Mouse (Mus musculus) spleen, postnatal 10 days (tissue): Measurements from ENCODE around the gene Mctp2.
A peak's percentile ranks its signal among the peaks of the same experiment; 100 is the strongest.
"Not testable (repeated sequence)": the region's sequence is repeated elsewhere in the genome, so short reads cannot be mapped to it uniquely, and the experiment has no call there.

ENCODE experiments used
- DNase-seq, 2 experiments: peaks; one replicate each; pipeline ENCODE4 v3.0.0; 2021 to 2022; ENCODE audit warnings: low spot score in 2 of 2

Mctp2 gene

GRCm38 (mm10) chr7:72275513-72275912 lies 30.9 kb downstream of the Mctp2 start:
- DNase-seq = peak in 1 of 2 experiments; percentile 18

- DNase-seq = no peak
Measured at GRCm38 (mm10) chr7:72271546-72271945, 34.9 kb downstream of the Mctp2 start.

DNA sequence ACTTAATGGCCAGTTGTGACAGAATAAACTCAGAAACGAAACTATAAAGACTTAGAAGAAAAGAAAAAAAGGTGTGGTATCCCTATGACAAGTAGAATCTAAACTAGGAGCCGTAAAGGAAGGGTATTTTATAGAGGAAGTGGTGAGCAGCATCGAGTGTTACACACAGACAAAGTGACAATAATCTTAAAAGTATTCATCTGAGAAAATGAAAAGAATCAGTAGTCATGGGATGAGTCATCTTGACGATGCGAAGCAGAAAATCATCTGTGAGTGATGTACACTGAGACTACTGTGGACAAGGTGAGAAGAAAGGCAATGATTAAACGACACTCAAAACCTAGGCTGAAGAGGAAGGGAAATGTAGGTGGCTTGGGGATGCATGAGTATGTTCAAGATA lies 36.4 kb downstream of the Mctp2 start:
- no peak for DNase-seq

- DNase-seq = no peak
Measured at GRCm38 (mm10) chr7:72260766-72261655, 45.4 kb downstream of the Mctp2 start.

GRCm38 (mm10) chr7:72259045-72259444 lies 47.4 kb downstream of the Mctp2 start:
- no peak for DNase-seq

GRCm38 (mm10) chr7:72250326-72250725 lies 56.1 kb downstream of the Mctp2 start:
- DNase-seq = not testable (repeated sequence)

DNA sequence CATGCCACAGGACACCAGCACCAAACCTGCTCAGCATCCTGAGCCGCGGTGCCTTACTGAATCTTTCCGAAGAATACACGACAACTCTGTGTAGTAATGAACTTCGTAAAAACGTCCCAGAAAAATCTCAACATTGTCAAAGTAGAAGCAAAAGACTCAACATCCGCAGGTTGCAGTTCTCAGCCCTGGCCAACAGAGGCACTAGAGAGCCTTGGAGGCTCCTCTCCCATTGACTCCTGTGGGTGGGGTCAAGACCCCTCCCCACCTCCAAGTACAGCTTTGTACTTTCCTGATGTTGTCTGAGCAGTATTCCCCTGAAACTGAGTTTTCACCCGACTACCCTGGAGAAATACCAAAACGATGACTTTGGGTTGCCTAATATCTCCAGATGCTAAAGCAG lies 65.1 kb downstream of the Mctp2 start:
- peak in 1 of 2 experiments; percentile 14 for DNase-seq

DNA sequence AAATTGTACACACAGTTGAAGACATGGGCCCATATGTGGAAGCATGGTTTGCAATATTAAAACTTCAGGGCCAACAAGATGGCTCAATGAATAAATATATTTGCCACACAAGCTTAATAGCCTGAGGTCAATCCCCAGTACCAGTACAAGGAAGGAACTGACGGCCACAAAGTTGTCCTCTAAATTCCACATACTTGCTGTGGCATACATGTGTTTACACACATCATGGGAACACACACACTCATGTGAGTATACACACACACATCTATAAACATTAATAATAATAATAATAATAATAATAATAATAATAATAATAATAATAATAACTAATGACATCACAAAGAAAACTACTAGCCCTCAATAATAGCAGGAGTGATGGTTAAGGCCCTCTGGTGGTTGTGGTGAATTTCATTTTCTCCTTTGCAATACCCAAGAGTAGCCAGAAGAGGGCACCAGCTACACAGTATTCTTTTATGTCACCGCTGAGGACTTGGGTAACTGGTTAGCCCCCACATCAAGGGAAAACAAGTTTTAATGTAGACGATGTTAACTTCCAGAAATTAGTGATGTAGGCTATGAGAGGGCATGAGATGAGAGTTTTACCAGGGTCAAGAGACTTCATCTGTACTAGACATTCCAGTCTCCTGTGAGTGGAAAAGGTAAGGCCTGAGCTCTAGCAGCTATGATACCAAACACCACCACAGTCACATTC lies 66.5 kb downstream of the Mctp2 start:
- DNase-seq = peak in 1 of 2 experiments; percentile 28

DNA sequence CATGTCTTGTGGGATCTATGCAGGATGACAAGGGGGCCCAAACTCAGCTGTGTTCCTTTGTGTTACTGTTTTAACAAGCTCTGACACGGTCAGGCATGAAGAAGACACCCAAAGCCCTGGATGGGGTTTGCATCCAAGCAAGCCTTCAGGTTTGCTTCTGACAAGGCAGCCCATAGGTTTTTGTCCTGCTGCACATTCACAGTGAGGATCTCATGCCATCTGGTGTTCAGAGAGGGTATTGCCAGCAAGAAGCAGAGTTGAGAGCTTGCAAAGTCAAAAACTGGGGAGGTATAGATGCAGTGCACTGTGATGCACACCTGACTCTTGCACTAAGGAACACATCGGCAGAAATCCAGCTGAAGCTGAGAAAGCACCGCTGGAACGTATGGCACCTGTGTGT lies 67.8 kb downstream of the Mctp2 start:
- peak; percentile 34 to 73 for DNase-seq

DNA sequence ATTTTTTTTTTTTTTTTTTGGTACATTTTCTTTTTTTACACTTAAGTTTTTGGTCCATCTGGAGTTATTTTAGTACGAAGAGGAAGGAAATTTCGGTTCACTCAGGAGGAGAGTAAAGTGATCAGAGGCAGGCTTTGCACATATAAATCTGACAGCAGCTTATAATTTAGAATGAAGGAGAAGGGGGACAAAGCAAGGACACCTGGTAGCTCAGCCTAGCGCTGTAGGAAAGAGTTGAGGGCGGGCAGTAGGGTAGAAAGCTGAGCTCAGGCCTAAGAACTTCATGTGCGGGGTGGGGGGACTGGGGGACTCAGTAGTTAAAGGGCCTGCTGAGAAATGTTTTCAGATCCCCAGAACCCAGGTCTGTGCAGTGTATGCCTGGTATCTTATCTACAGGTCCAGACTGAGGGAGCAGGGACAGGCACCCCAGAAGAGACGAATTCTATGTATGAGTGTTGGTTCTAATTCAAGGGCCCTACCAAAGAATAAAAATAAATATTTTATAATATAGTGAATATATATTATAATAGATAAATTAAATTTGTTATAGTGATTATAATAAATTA lies 71.9 kb downstream of the Mctp2 start:
- no peak for DNase-seq

GRCm38 (mm10) chr7:72231182-72231877 lies 75.1 kb downstream of the Mctp2 start:
- no peak for DNase-seq

DNA sequence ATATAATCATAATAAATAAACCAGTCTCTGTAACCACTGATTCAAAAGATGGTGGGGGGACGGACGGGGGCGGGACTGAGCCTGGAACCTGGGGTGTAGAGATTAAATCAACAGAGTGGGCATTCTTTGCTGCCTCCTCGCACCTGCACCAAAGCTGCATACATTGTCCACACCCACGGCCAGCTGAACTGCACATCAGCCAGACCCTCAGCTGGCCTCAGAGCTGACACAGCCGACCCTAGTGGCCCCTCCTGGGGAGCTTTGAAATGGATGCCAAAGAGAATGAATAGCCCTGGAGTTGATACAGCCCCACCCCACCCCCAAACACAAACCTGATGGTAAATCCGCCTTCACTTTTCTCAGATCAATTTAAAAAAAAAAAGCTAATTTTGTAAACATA lies 76.5 kb downstream of the Mctp2 start:
- no peak for DNase-seq

GRCm38 (mm10) chr7:72223558-72223957 lies 82.8 kb downstream of the Mctp2 start:
- DNase-seq = no peak

DNA sequence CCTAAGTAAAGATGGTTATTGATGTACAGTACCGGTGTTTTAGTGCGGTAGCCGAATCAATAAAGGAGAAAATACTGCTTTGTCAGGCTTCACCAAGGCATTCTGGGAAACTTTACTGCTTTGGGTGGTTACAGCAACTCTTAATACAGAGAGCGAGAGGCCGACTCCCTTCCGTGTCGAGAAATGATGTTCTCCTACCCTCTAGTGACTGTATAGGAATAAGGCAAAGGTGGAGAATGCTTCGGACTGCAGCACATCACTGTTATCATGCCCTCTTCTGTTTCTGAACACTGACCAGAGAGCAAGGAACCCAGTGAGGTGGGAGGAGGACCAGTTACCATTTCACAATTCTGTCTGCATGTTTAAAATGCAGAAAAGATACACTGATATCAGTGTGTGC lies 83.9 kb downstream of the Mctp2 start:
- DNase-seq = no peak

DNA sequence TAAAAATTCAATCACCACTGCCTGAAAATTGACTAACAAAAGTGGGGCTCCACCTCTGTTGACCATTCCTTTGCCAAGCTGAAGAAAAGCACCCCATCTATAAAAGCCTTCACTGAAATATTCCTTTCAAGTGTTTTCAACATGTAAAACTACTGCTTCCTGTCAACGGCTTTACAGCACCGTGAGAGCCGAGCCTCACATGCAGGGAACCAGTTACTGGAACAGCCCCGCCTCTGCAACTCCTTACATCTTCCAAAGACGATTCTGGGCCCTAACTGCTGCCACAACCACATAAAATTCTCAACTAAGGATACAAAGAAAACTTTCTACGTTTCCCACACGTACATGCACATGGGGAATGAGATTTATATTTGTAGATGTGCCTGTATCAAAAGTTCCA lies 88.4 kb downstream of the Mctp2 start:
- no peak for DNase-seq

DNA sequence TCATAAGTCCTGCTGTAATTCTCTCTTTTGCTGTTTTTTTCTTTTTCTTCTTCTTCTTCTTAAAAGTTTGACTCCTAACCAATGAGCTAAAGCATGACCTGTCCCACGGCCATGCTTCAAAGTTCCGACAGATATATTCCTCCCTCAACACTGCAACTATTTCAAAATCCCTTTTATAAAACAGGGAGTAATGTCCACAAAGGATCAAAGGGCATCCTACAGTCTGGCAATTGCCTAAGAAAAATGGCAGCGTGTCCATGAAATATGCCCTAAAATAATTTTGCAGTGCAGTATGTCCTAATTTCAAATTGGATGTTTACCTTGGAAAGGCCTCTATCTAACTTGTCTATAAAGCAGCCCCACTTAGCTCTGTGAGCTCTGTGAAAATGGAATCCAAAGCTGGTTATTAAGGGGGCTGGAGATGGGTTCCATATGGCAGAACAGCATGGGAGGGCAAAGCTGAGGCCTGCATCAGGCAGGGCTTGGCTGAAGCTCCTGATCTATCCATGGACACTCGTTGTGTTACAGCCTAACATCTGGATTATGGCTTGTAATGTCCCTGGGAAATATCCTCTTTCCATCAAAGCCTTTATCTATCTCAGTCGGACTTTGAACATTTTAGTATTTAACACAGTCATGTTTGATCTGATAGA lies 90.7 kb downstream of the Mctp2 start:
- DNase-seq = no peak

GRCm38 (mm10) chr7:72210201-72210600 lies 96.2 kb downstream of the Mctp2 start:
- no peak for DNase-seq

DNA sequence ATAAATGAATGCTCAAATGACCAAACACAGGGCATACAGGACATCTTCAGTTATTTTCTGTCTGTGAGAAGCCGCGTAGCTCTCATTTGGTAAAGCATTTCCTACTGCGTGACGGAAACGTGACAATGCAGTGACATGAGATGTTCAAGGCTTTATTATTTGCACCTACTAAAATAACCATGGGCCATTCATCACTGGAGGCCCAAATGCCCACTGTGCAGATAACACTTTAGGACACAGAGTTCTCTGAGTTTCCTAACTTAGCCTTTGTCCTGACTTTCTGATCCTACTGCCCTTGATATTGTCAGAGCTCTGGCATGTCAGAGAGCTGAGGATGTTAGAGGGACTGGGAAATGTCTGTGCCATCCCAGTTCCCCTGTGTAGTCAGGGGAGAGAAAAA lies 97.1 kb downstream of the Mctp2 start:
- DNase-seq = no peak

DNA sequence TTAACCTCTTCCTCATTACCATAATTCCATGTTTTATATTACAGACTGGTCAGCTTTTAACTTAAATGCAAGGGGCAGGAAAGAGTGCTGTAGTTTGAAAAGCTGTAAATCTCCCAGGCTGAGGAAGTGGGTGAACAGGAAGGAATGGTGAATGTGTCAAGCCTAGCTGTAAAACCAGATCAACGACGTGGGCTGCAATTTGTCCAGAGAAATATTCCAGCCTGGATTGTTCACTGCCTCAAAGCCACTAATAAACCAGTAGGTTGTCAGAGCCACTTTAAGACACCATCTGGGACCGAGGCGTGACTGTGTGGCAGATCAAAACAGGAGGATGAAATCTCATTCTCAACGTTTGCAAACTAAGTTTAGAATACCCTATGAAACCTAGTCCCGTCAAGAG lies 99.6 kb downstream of the Mctp2 start:
- no peak for DNase-seq

DNA sequence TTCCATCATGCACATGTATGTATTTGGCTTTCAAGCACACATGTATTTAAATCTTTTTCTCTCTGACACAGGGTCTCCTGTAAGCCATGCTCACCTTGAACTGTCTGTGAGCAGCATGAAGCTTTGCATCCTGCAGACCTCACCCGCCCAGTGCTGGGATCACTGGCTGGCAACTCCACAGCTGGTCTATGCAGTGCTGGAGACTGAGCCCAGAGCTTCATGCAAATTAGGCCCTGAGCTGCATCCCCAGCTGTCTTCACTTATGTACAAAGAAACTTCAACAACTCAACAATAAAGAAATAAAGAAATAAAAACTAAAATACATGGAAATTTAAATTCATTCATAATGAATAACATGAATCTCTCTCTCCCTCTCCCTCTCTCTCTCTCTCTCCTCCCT lies 110.7 kb downstream of the Mctp2 start:
- no peak for DNase-seq

DNA sequence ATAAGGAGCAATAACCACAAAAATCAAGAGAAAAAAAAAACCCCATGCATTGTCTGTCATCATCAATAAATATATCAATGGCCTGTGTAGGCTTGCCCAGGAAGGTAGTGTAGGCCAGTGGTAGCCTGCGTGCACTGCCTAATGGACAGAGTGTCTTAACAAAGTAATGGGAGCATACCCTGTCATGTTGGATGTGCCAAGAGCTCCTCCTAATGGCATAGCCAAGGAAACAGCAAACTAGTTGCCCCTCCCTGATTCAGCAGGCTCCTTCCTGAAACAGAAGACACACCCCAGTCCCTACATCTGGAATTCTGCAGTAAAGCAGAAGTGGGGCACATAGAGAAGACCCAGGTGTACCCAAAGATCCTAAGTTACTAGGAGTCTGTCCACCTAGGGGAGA lies 113.1 kb downstream of the Mctp2 start:
- DNase-seq = no peak

- no peak for DNase-seq
Measured at GRCm38 (mm10) chr7:72181651-72182050, 124.8 kb downstream of the Mctp2 start.
